In genomic region chr5:73175377-73176147, GRCm38 (mm10) we compare ENCODE assay signal across 22 mouse cellular contexts.
DNase-seq lines count a peak whose midpoint lies in the region; ATAC-seq and TF ChIP-seq lines count a peak whose summit lies in the region.
"Had no signal": no experiment of that assay in that cellular context is flagged by ENCODE, and none has a peak within 500 bp of the region (broad histone marks: within the 10 kb centered on the region; RNA-seq: fewer than 3 reads in every experiment).

No protein-coding gene starts in this region.

- peak overlapping the region; percentile 2; the same call in 1 of the 2 replicates for H3K27ac ChIP-seq in ES-E14 (ENCODE audit: insufficient read depth, low read depth, low read length, poor library complexity, severe bottlenecking)
- H3K27ac ChIP-seq: embryonic facial prominence, embryonic 15.5 days; gastrocnemius, adult 2 months; heart, embryonic 10.5 days; limb, embryonic 10.5 days; liver, embryonic 15.5 days; lung, embryonic 15.5 days; midbrain, embryonic 10.5 days had no signal

- peak overlapping the region; percentile 51 for H3K4me3 ChIP-seq in megakaryocyte, embryonic 14.5 days (replicated peaks)
- H3K4me3 ChIP-seq in ES-E14 (ENCODE audit: insufficient read depth in 1 of 2, low read depth in 1 of 2, low read length in 2 of 2, poor library complexity in 1 of 2, severe bottlenecking in 1 of 2): no peak overlapping the region
- H3K4me3 ChIP-seq: embryonic facial prominence, embryonic 15.5 days; gastrocnemius, adult 2 months; heart, embryonic 10.5 days; limb, embryonic 10.5 days; liver, embryonic 15.5 days; lung, embryonic 15.5 days; midbrain, embryonic 10.5 days had no signal

- peaks cover 31% of the 10 kb centered on the region for H3K36me3 ChIP-seq in megakaryocyte, embryonic 14.5 days (replicated peaks; ENCODE audit: low read length)
- H3K36me3 ChIP-seq in ES-E14 (ENCODE audit: control insufficient read depth, insufficient read depth, low read length, poor library complexity, severe bottlenecking): no peaks in the 10 kb centered on the region
- H3K36me3 ChIP-seq: embryonic facial prominence, embryonic 15.5 days; heart, embryonic 10.5 days; lung, embryonic 15.5 days had no signal

- no peaks in the 10 kb centered on the region for H3K27me3 ChIP-seq in megakaryocyte, embryonic 14.5 days (replicated peaks)
- H3K27me3 ChIP-seq: CH12.LX; embryonic facial prominence, embryonic 15.5 days; liver, embryonic 15.5 days; lung, embryonic 15.5 days had no signal

- peaks cover 41% of the 10 kb centered on the region for H3K4me1 ChIP-seq in megakaryocyte, embryonic 14.5 days
- peaks cover 4 to 14% of the 10 kb centered on the region in 2 experiments; a peak in 3 of 4 replicates for H3K4me1 ChIP-seq in ES-E14 (ENCODE audit: control insufficient read depth in 2 of 2, insufficient read depth in 2 of 2, low read length in 2 of 2, poor library complexity in 1 of 2)

- ATAC-seq in megakaryocyte, adult 5-6 weeks (ENCODE audit: poor library complexity, severe bottlenecking): no peak
- ATAC-seq: forebrain, embryonic 14.5 days had no signal

- H3K9me3 ChIP-seq in megakaryocyte, embryonic 14.5 days: peaks cover 6% of the 10 kb centered on the region
- H3K9me3 ChIP-seq in ES-E14 (ENCODE audit: control insufficient read depth, insufficient read depth, low read depth, low read length): no peaks in the 10 kb centered on the region
- H3K9me3 ChIP-seq: embryonic facial prominence, embryonic 15.5 days; heart, embryonic 10.5 days; limb, embryonic 10.5 days; liver, embryonic 15.5 days; lung, embryonic 15.5 days; midbrain, embryonic 10.5 days had no signal

- in situ Hi-C loops in ES-E14 (cut with MboI; ENCODE audit: low sequenced_read_pairs in 2 of 2, unreplicated experiment in 2 of 2): no loop called here

- no peak overlapping the region for H3K9ac ChIP-seq in ES-E14 (ENCODE audit: insufficient read depth, low read depth, low read length, poor library complexity, severe bottlenecking)
- H3K9ac ChIP-seq: embryonic facial prominence, embryonic 15.5 days; liver, embryonic 15.5 days; lung, embryonic 15.5 days had no signal

- DNase-seq in ES-E14 (ENCODE audit: low read depth, low spot score): no peak
- peak; percentile 22 to 33 for DNase-seq in thymus, adult 18-20 months
- DNase-seq in thymus, postnatal 36 days: peak; percentile 24 to 57
- DNase-seq in cerebellum, adult 8-10 months: no peak
- DNase-seq in right cerebral cortex, adult 2 months (ENCODE audit: low spot score in 2 of 2): no peak
- DNase-seq: adrenal gland, postnatal 14 days; cerebellum, adult 9-11 months; gastrocnemius, adult 2 months; heart, postnatal 4 days; kidney, adult 18-20 months; liver; lung, postnatal 4 days had no signal

TF ChIP-seq in ES-E14, 5 proteins besides CTCF, POLR2A, EP300 and RAD21:
- TF ChIP-seq ZNF384 (IDR thresholded peaks at IDR 0.05; ENCODE audit: low read depth, low read length) (no peak), CHD2 (IDR thresholded peaks at IDR 0.05; ENCODE audit: low read depth, low read length) (no peak)

Comparison
In these comparisons a context has a peak if more than half of its experiments do, and no peak if none do; other contexts are left out.
1. DNase-seq: peak in thymus, adult 18-20 months (2 of 2) and thymus, postnatal 36 days (2 of 2); none in ES-E14 (single experiment), cerebellum, adult 8-10 months (single experiment) and right cerebral cortex, adult 2 months (0 of 2).